Mouse (Mus musculus): Measurements from ENCODE around the gene Map2k3. TPM values are rescaled to one million over a fixed set of nuclear protein-coding genes. Genes with fewer than 3 reads are reported as not detected.

Map2k3 gene
- polyA plus RNA-seq, 1 experiment from 2014 or later = 73.5 TPM

DNA sequence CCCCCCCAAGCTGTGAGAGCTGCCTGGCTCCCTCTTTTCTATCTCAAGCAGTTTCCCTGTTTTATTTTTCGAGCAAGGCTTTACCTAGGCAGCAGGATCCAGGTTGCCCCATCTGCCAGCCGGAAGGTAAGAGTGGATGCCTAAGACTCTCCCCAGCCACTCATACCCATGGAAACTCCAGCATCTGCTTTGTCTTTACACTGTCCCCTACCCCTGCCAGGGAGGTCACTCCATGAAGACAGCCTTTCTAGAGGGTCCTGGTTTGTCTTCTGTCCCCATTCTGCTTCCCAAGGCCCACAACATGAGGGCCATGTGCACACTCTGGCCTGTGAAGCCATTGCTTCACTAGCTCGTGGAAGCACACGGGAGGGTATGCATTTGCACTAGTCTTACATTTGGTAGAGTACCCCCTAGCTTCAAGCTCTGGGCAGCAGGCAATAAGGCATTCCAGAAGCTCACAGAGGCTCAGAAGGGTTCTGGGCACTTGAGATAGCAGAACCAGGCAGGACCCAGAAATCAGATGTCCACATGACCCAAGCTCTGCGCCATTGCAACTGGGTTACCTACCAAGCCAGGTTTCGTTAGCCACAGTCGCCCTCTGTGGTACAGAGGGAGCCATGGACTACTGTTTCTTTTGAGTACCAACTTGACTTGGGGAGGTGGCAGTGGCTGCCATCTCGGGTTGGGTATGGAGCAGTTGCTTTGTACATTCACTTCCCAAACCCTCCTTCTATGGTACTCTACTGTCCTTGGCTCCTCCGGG, 24.0 kb downstream of the Map2k3 start:
- DNase-seq (ENCODE audit: low spot score) = no peak

- DNase-seq (ENCODE audit: low spot score) = no peak
Measured at GRCm38 (mm10) chr11:60958948-60959347, 27.1 kb downstream of the Map2k3 start.

DNA sequence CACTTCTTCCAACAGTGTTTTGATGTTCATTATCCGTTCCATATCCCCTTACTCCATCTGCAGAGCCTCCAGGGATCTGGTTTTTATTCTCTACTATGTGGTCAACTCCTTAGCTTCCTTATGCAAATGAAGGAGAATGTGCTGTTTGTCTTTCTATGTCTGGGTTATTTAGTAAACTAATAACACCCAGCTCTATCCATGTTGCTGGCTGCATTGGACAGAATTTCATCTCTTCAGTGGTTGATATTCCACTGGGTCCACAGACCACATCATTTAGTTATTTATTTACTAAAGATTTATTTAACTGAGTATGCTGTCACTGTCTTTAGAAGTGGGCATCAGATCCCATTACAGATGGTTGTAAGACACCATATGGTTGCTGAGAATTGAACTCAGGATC, 29.3 kb downstream of the Map2k3 start:
- DNase-seq (ENCODE audit: low spot score) = no peak

- no peak for DNase-seq (ENCODE audit: low spot score)
Measured at GRCm38 (mm10) chr11:60962709-60963108, 30.9 kb downstream of the Map2k3 start.

DNA sequence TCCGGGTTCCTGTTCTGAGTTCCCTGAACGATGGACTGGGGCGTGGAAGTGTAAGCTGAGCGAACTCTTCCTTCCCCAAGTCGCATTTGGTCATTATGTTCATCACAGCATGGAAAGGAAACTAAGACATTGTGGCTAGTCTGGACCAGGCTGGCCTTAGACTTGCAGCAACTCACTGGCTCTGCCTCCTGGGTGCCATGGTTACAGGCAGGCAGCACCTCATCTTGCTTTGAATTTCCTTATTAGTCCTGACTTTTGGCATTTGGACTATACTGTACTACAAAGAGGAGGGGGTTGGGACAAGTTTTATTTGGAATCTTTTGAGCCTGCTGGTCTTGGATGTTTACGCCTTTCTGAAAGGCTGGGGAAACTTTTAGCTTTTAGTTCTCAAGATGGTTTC, 35.1 kb downstream of the Map2k3 start:
- DNase-seq (ENCODE audit: low spot score) = no peak

GRCm38 (mm10) chr11:60975097-60975496, 43.3 kb downstream of the Map2k3 start:
- peak; percentile 42 for DNase-seq (ENCODE audit: low spot score)

GRCm38 (mm10) chr11:60976234-60976633, 44.4 kb downstream of the Map2k3 start:
- DNase-seq (ENCODE audit: low spot score) = no peak

GRCm38 (mm10) chr11:60976742-60977141, 44.9 kb downstream of the Map2k3 start:
- DNase-seq (ENCODE audit: low spot score) = peak; percentile 62

DNA sequence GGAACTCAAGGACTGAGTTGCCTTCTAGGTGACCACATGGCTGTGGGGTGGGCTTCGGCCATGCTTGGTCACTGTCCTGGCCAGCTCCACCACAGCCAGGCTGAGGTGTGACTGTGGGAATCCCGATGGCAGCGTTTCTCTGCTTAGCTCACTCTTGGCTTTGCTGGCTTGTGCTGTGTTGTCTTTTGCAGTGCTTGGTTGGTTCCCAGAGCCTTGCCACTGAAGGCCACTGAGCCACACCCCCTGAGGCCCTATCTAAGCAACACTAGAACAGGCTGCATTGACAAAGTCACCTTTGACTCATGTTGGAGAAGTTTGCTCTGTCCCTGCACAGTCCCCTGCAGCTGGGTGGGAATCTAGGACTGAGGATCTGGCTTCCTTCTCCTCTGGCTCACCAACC, 45.3 kb downstream of the Map2k3 start:
- DNase-seq (ENCODE audit: low spot score) = no peak

DNA sequence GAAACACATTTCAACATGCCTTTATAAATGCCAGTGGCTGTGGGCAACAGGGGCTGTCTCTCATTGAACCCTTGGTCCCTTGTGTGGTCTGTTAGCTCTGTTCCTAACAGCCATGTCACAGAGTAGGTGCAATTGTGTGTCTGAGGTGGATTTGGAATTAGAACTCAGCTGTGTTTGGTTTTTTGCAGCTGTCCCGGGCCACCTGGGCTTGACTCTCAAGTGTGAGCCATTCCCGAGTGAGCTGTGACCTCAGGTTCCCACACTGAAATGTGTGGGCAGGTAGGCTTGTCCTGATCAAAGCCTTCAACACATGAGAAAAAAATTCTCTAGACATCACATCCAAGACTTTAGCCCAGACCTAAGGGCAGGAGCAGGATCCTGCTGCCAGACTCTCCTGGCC, 46.8 kb downstream of the Map2k3 start:
- DNase-seq (ENCODE audit: low spot score) = no peak

- no peak for DNase-seq (ENCODE audit: low spot score)
Measured at GRCm38 (mm10) chr11:60979788-60980187, 48.0 kb downstream of the Map2k3 start.

GRCm38 (mm10) chr11:60981693-60982486, 50.1 kb downstream of the Map2k3 start:
- DNase-seq (ENCODE audit: low spot score) = no peak

DNA sequence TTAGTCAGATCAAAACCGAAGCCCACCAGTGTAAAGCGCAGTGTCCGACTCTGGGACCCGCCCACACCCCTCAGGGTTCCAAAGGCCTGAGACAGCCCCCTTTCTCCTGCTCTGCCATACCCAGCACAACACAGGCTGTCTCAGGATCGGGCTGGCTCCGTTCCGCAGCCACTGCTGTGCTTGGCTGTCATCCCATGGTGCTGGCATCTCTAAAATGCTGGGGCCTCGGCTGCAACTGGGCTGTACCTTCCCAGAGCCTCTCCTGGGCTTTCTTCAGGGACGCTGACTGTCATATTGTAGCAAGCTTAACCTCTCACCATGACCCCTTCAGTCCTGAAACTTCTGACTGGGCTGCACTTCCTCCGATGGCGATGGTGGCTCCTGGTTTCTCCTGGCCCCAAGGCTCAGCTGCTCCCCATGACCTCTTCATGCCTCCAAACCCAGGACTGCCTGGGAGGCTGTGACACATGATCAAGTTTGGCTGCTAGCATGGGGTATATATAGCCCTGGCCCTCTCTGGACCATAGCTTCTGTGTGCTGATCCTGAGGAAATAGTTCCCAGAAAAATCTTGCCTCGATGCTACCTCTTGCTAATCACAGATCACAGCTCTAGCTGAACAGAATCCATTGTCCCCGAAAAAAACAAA, 53.2 kb downstream of the Map2k3 start:
- no peak for DNase-seq (ENCODE audit: low spot score)

DNA sequence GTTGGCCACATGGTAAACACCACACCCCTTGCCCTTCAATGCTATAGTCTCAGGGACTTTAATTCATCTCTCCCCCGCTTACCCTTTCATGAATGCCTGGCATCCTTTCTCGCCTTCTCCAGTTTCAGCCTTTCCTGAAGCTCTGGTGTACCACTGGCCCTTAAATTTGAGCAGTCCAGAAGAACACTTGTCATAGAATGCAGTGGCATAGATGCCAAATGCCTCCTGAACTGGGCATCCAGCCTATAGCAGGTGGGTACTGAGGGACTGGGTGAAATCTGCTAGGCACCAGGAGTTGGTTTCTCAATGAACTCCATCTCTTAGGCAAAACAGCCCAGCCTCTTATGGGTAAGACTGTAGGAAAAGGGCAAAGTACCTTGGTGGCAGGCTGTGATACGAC, 58.6 kb downstream of the Map2k3 start:
- no peak for DNase-seq (ENCODE audit: low spot score)

Other genes with a start within 250 kb of the Map2k3 start
- gene Llgl1, start 232.3 kb upstream of the Map2k3 start, polyA plus RNA-seq (2015; fragmentation: Nextera tagmentation; extraction: Ambion mirVana) = 27.0 and 29.0 TPM in 2 replicates
- gene Flii, start 204.8 kb upstream of the Map2k3 start, polyA plus RNA-seq (2015; fragmentation: Nextera tagmentation; extraction: Ambion mirVana) = 72.6 and 78.7 TPM in 2 replicates
- gene Mief2, start 203.6 kb upstream of the Map2k3 start, polyA plus RNA-seq (2015; fragmentation: Nextera tagmentation; extraction: Ambion mirVana) = 10.3 and 11.0 TPM in 2 replicates
- 13.5 and 14.5 TPM in 2 replicates for gene Top3a, start 154.7 kb upstream of the Map2k3 start, polyA plus RNA-seq (2015; fragmentation: Nextera tagmentation; extraction: Ambion mirVana)
- 4.7 TPM in 2 replicates for gene Smcr8, start 154.5 kb upstream of the Map2k3 start, polyA plus RNA-seq (2015; fragmentation: Nextera tagmentation; extraction: Ambion mirVana)
- gene Shmt1, start 120.3 kb upstream of the Map2k3 start, polyA plus RNA-seq (2015; fragmentation: Nextera tagmentation; extraction: Ambion mirVana) = 63.4 and 67.0 TPM in 2 replicates
- 32.2 and 33.2 TPM in 2 replicates for gene Dhrs7b, start 101.4 kb upstream of the Map2k3 start, polyA plus RNA-seq (2015; fragmentation: Nextera tagmentation; extraction: Ambion mirVana)
- 46.0 and 52.0 TPM in 2 replicates for gene Tmem11, start 52.8 kb upstream of the Map2k3 start, polyA plus RNA-seq (2015; fragmentation: Nextera tagmentation; extraction: Ambion mirVana)
- gene Natd1, start 17.3 kb upstream of the Map2k3 start, polyA plus RNA-seq (2015; fragmentation: Nextera tagmentation; extraction: Ambion mirVana) = 11.9 and 15.0 TPM in 2 replicates
- 0.05 and 0.10 TPM in 2 replicates for gene Kcnj12, start 90.5 kb downstream of the Map2k3 start, polyA plus RNA-seq (2015; fragmentation: Nextera tagmentation; extraction: Ambion mirVana)
- gene Tnfrsf13b, start 194.7 kb downstream of the Map2k3 start, polyA plus RNA-seq (2015; fragmentation: Nextera tagmentation; extraction: Ambion mirVana) = 51.8 and 56.0 TPM in 2 replicates
- gene Usp22, start 243.0 kb downstream of the Map2k3 start, polyA plus RNA-seq (2015; fragmentation: Nextera tagmentation; extraction: Ambion mirVana) = 51.3 and 53.9 TPM in 2 replicates